Mouse (Mus musculus): ENCODE data around the gene Urb1.

GRCm38 (mm10) chr16:90820326-90820725 lies 10.1 kb upstream of the Urb1 start:
- TF ChIP-seq HCFC1 (IDR thresholded peaks at IDR 0.05; ENCODE audit: borderline replicate concordance, insufficient read depth, low read length) (no peak), MAFK (IDR thresholded peaks at IDR 0.05; ENCODE audit: insufficient read depth, low read depth, low read length) (no peak), CHD2 (IDR thresholded peaks at IDR 0.05; ENCODE audit: low read depth, low read length) (no peak)

Data from ES-E14 (cell line).